Mouse (Mus musculus) stomach, embryonic 14.5 days (tissue): ENCODE data around the gene Vmn2r23. TPM values are rescaled to one million over a fixed set of nuclear protein-coding genes. Genes with fewer than 3 reads are reported as not detected.

Experiments used
- polyA plus RNA-seq: library from polyadenylated mRNA; unstranded; fragments of >200 nt; fragmentation: Nextera tagmentation; extraction: Ambion mirVana; gene quantifications from 2 replicates; pipeline ENCODE4 v1.2.1, GENCODE M21; 2014

Gene Vmn2r23
- polyA plus RNA-seq, 1 experiment from 2014 or later = not detected

Other genes with a start within 250 kb of the Vmn2r23 start
- not detected in 2 replicates for gene Vmn2r21, start 169.3 kb upstream of the Vmn2r23 start, polyA plus RNA-seq
- not detected in 2 replicates for gene Vmn2r22, start 51.9 kb upstream of the Vmn2r23 start, polyA plus RNA-seq
- gene Vmn2r24, start 76.2 kb downstream of the Vmn2r23 start, polyA plus RNA-seq = not detected in 2 replicates
- not detected in 2 replicates for gene Vmn2r25, start 150.8 kb downstream of the Vmn2r23 start, polyA plus RNA-seq